Comparison of ENCODE assay signal across 8 mouse cellular contexts in genomic region chr11:88140066-88141060, GRCm38 (mm10). TPM values are rescaled to one million over a fixed set of nuclear protein-coding genes. Genes with fewer than 3 reads are reported as not detected.
A peak's percentile ranks its signal among the peaks of the same experiment; 100 is the strongest.
DNase-seq lines count a peak whose midpoint lies in the region; ATAC-seq and TF ChIP-seq lines count a peak whose summit lies in the region.

No protein-coding gene starts in this region.

- intact Hi-C loops in left cerebral cortex, postnatal 4 days (cut with DNase I) = no loop called here
- intact Hi-C loops in gastrocnemius, postnatal 14 days (cut with DNase I; ENCODE audit: low total_unique reads) = no loop called here

- peak overlapping the region; percentile 9; the same call in 1 of the 2 replicates for H3K4me2 ChIP-seq in lung, embryonic 15.5 days
- no peak overlapping the region for H3K4me2 ChIP-seq in lung, postnatal 0 days (replicated peaks; ENCODE audit: low read depth, low read length)
- H3K4me2 ChIP-seq in neural tube, embryonic 12.5 days (replicated peaks) = peak overlapping the region; percentile 47

- no peaks in the 10 kb centered on the region for H3K27me3 ChIP-seq in lung, embryonic 15.5 days
- no peaks in the 10 kb centered on the region for H3K27me3 ChIP-seq in lung, postnatal 0 days (replicated peaks; ENCODE audit: insufficient read depth, low read length)
- no peaks in the 10 kb centered on the region for H3K27me3 ChIP-seq in hindbrain, embryonic 10.5 days (ENCODE audit: insufficient read depth, poor library complexity, severe bottlenecking)
- no peaks in the 10 kb centered on the region for H3K27me3 ChIP-seq in neural tube, embryonic 12.5 days (replicated peaks)

- TF ChIP-seq CTCF in lung, postnatal 0 days (IDR thresholded peaks at IDR 0.05) = no peak

- no peaks in the 10 kb centered on the region for H3K36me3 ChIP-seq in lung, embryonic 15.5 days
- H3K36me3 ChIP-seq in lung, postnatal 0 days (ENCODE audit: insufficient read depth, low read length) = no peaks in the 10 kb centered on the region
- H3K36me3 ChIP-seq in hindbrain, embryonic 10.5 days = peaks cover 6% of the 10 kb centered on the region
- H3K36me3 ChIP-seq in neural tube, embryonic 12.5 days = peaks cover 3% of the 10 kb centered on the region

- no peak overlapping the region for H3K9ac ChIP-seq in lung, embryonic 15.5 days
- H3K9ac ChIP-seq in lung, postnatal 0 days (replicated peaks; ENCODE audit: low read depth) = no peak overlapping the region
- H3K9ac ChIP-seq in neural tube, embryonic 12.5 days = peak overlapping the region; percentile 35; the same call in 1 of the 2 replicates

- WGBS in lung, embryonic 15.5 days = 41% methylated on average over 13 of the region's 13 CpGs
- 36% methylated on average over 13 of the region's 13 CpGs for WGBS in lung, postnatal 0 days
- WGBS in hindbrain, embryonic 10.5 days = 15% methylated on average over 13 of the region's 13 CpGs
- WGBS in neural tube, embryonic 12.5 days = 17% methylated on average over 13 of the region's 13 CpGs

- H3K4me3 ChIP-seq in lung, embryonic 15.5 days = no peak overlapping the region
- no peak overlapping the region for H3K4me3 ChIP-seq in lung, postnatal 0 days (ENCODE audit: low read depth, low read length)
- H3K4me3 ChIP-seq in hindbrain, embryonic 10.5 days = peak overlapping the region; percentile 36
- no peak overlapping the region for H3K4me3 ChIP-seq in neural tube, embryonic 12.5 days

- no peak for DNase-seq in lung, postnatal 0 days (ENCODE audit: low spot score)
- DNase-seq in cerebellum, adult 9-10 months = peak; percentile 82
- DNase-seq in hindbrain, embryonic 10.5 days (ENCODE audit: low spot score) = peak; percentile 74
- no peak for DNase-seq in spleen, adult 18-20 months
- no peak for DNase-seq in left cerebral cortex, postnatal 4 days
- DNase-seq in gastrocnemius, postnatal 14 days = no peak

- ATAC-seq in lung, embryonic 15.5 days (ENCODE audit: borderline replicate concordance, extremely low read depth, low FRiP score, low TSS enrichment) = no peak
- ATAC-seq in lung, postnatal 0 days = no peak
- peak; percentile 22; the same call in 1 of the 2 replicates for ATAC-seq in neural tube, embryonic 12.5 days (ENCODE audit: low FRiP score, low read depth)

- H3K9me3 ChIP-seq in lung, embryonic 15.5 days = no peaks in the 10 kb centered on the region
- H3K9me3 ChIP-seq in lung, postnatal 0 days (ENCODE audit: low read length) = no peaks in the 10 kb centered on the region
- H3K9me3 ChIP-seq in hindbrain, embryonic 10.5 days = no peaks in the 10 kb centered on the region
- no peaks in the 10 kb centered on the region for H3K9me3 ChIP-seq in neural tube, embryonic 12.5 days

- peaks cover 40% of the 10 kb centered on the region for H3K4me1 ChIP-seq in lung, embryonic 15.5 days
- peaks cover 3% of the 10 kb centered on the region for H3K4me1 ChIP-seq in lung, postnatal 0 days (ENCODE audit: insufficient read depth, low read depth, low read length)
- H3K4me1 ChIP-seq in hindbrain, embryonic 10.5 days (replicated peaks) = peaks cover 93% of the 10 kb centered on the region
- H3K4me1 ChIP-seq in neural tube, embryonic 12.5 days = peaks cover 71% of the 10 kb centered on the region

- no peak for TF ChIP-seq EP300 in lung, postnatal 0 days (IDR thresholded peaks at IDR 0.05)

- no peak overlapping the region for H3K27ac ChIP-seq in lung, embryonic 15.5 days
- H3K27ac ChIP-seq in lung, postnatal 0 days (ENCODE audit: low read length) = no peak overlapping the region
- H3K27ac ChIP-seq in hindbrain, embryonic 10.5 days = peak overlapping the region; percentile 94
- peak overlapping the region; percentile 81 for H3K27ac ChIP-seq in neural tube, embryonic 12.5 days

RNA-seq across cellular contexts. Expression of gene Cuedc1, which starts 42.5 kb away (rescaled TPM):
- 17.7 and 19.7 TPM in 2 replicates for polyA plus RNA-seq in lung, embryonic 15.5 days (2015; fragmentation: Nextera tagmentation; extraction: Ambion mirVana)
- 14.6 TPM in 2 replicates for polyA plus RNA-seq in lung, postnatal 0 days (2015; fragmentation: Nextera tagmentation; extraction: Ambion mirVana)
- 20.5 and 27.1 TPM in 2 replicates for polyA plus RNA-seq in hindbrain, embryonic 10.5 days (2016; fragmentation: Nextera tagmentation; extraction: Ambion mirVana)
- 50.2 and 50.7 TPM in 2 replicates for polyA plus RNA-seq in neural tube, embryonic 12.5 days (2016; fragmentation: Nextera tagmentation; extraction: Ambion mirVana)
- total RNA-seq in left cerebral cortex, postnatal 4 days (2021) = 10 to 100 TPM; 65.4 to 69.7 TPM
- 10 to 100 TPM; 48.5 to 50.0 TPM for total RNA-seq in gastrocnemius, postnatal 14 days (2021)

Comparison
In these comparisons a context has a peak if more than half of its experiments do, and no peak if none do; other contexts are left out.
1. H3K27ac ChIP-seq: peak in hindbrain, embryonic 10.5 days (single experiment) and neural tube, embryonic 12.5 days (single experiment); none in lung, embryonic 15.5 days (single experiment) and lung, postnatal 0 days (single experiment).
2. DNase-seq: peak in cerebellum, adult 9-10 months (single experiment) and hindbrain, embryonic 10.5 days (single experiment); none in lung, postnatal 0 days (single experiment), spleen, adult 18-20 months (0 of 2), left cerebral cortex, postnatal 4 days (single experiment) and gastrocnemius, postnatal 14 days (single experiment).